Mouse (Mus musculus) embryonic facial prominence, embryonic 14.5 days (tissue): ENCODE measurements at regions not wholly inside any gene's neighbourhood (a gene's known extent, or its start where the extent isn't known, plus 50 kb on each side); places are given as distances from the start of the nearest gene placed in this dataset.

Experiments used
- ATAC-seq: fragments of 200-750 bp; cut with Nextera tagmentation; 2 replicates; pipeline ENCODE4 v1.8.0; 2017; ENCODE audit warnings: low read depth, moderate number of reproducible peaks, moderate TSS enrichment
- DNase-seq: peaks from one replicate; pipeline ENCODE4 v3.0.0-alpha.2; 2015; ENCODE audit warnings: low spot score
- H3K27ac ChIP-seq: fragments of 300-500 bp; sonication (generic); replicated peaks from 2 replicates; pipeline ENCODE4 v1.5.1; 2014; ENCODE audit warnings: low read depth, mild to moderate bottlenecking, low read length, moderate library complexity
- H3K27me3 ChIP-seq: fragments of 300-500 bp; sonication (generic); replicated peaks from 2 replicates; pipeline ENCODE4 v1.6.1; 2014; ENCODE audit warnings: low read length; ENCODE audit not compliant: control insufficient read depth, insufficient read depth
- H3K36me3 ChIP-seq: fragments of 300-500 bp; sonication (generic); 2 replicates; pipeline ENCODE4 v1.6.1; 2014; ENCODE audit warnings: low read length, mixed read lengths; ENCODE audit not compliant: control insufficient read depth, insufficient read depth
- H3K4me1 ChIP-seq: fragments of 300-500 bp; sonication (generic); 2 replicates; pipeline ENCODE4 v1.6.1; 2014; ENCODE audit warnings: antibody characterized with exemption, low read length; ENCODE audit not compliant: control insufficient read depth, insufficient read depth
- H3K4me2 ChIP-seq: fragments of 300-500 bp; sonication (generic); 2 replicates; pipeline ENCODE4 v1.6.1; 2014; ENCODE audit warnings: low read depth, mild to moderate bottlenecking, low read length, moderate library complexity, mixed read lengths
- H3K4me3 ChIP-seq: fragments of 300-500 bp; sonication (generic); 2 replicates; pipeline ENCODE4 v1.5.1; 2014; ENCODE audit warnings: low read depth, mild to moderate bottlenecking, low read length
- H3K9ac ChIP-seq: fragments of 300-500 bp; sonication (generic); 2 replicates; pipeline ENCODE4 v1.6.1; 2014; ENCODE audit warnings: low read depth, mild to moderate bottlenecking, low read length, moderate library complexity, mixed read lengths
- H3K9me3 ChIP-seq: fragments of 300-500 bp; sonication (generic); 2 replicates; pipeline ENCODE4 v1.6.1; 2016; ENCODE audit warnings: low read length; ENCODE audit not compliant: control insufficient read depth
- WGBS: fragments of 180-500 bp; shearing (Covaris S2); extraction: QIAGEN DNeasy Blood & Tissue Kit; methylation state at CpG from one replicate; pipeline ENCODE4 v1.1.7; 2014; 5-methylcytosine and 5-hydroxymethylcytosine counted together

GRCm38 (mm10) chr13:51022401-51023250, 78.1 kb upstream of the Spin1 start:
- H3K9me3 ChIP-seq = no peaks in the 10 kb centered on the region
- 0 out of 2 replicates have a peak overlapping the region, but pooled peaks have one; percentile 18 for H3K4me2 ChIP-seq
- no peaks in the 10 kb centered on the region for H3K36me3 ChIP-seq
- no peaks in the 10 kb centered on the region for H3K27me3 ChIP-seq
- 22% methylated on average over 13 of the region's 13 CpGs for WGBS
- H3K27ac ChIP-seq = peak overlapping the region; percentile 89
- ATAC-seq (peak; percentile 75), DNase-seq (peak; percentile 89)
- peak overlapping the region; percentile 38; the same call in 1 of the 2 replicates for H3K9ac ChIP-seq
- peaks cover 41% of the 10 kb centered on the region for H3K4me1 ChIP-seq
- H3K4me3 ChIP-seq = no peak overlapping the region

DNA sequence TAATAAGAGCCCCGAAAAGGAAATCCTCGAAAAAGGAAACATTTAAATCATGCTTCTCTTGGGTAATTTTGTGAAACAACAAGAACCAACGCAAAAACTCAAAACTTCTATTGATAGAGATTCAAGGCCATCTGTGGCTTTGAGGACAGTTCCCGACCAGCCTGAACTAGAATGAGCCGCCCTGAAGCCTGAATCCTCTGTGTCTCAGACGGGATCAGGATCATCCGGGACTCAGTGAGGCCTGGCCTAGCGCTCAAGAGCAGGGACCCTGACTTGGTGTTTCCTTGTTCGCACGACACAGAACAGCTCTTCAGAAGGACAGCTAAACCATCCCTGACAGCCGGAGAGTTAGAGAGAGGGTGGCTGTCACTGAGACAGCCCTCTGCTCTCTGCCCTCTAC, 77.4 kb upstream of the Spin1 start:
- H3K9ac ChIP-seq = peak overlapping the region; percentile 6; the same call in 1 of the 2 replicates
- H3K27me3 ChIP-seq = no peaks in the 10 kb centered on the region
- peaks cover 36% of the 10 kb centered on the region for H3K4me1 ChIP-seq
- 58% methylated on average over 11 of the region's 11 CpGs for WGBS
- H3K9me3 ChIP-seq = no peaks in the 10 kb centered on the region
- H3K27ac ChIP-seq = peak overlapping the region; percentile 89
- no peaks in the 10 kb centered on the region for H3K36me3 ChIP-seq
- no peak for DNase-seq
- no peak overlapping the region for H3K4me2 ChIP-seq
- H3K4me3 ChIP-seq = no peak overlapping the region
- ATAC-seq = peak; percentile 12; the same call in 1 of the 2 replicates

- H3K4me3 ChIP-seq = no peak overlapping the region
- ATAC-seq (no peak), DNase-seq (no peak)
- peaks cover 30% of the 10 kb centered on the region for H3K4me1 ChIP-seq
- no peak overlapping the region for H3K9ac ChIP-seq
- peak overlapping the region; percentile 13 for H3K27ac ChIP-seq
- WGBS = 62% methylated on average over 6 of the region's 6 CpGs
- no peaks in the 10 kb centered on the region for H3K9me3 ChIP-seq
- no peaks in the 10 kb centered on the region for H3K36me3 ChIP-seq
- H3K4me2 ChIP-seq = no peak overlapping the region
- H3K27me3 ChIP-seq = no peaks in the 10 kb centered on the region
These were observed 74.3 kb upstream of the Spin1 start for GRCm38 (mm10) chr13:51026311-51026918.

GRCm38 (mm10) chr13:51037850-51038450, 62.7 kb upstream of the Spin1 start:
- Histone ChIP-seq H3K4me2 (0 out of 2 replicates have a peak overlapping the region, but pooled peaks have one; percentile 9), H3K9me3 (peaks cover 13% of the 10 kb centered on the region; the same call in 1 of the 2 replicates), H3K4me1 (peaks cover 8% of the 10 kb centered on the region; the same call in 1 of the 2 replicates), H3K36me3 (no peaks in the 10 kb centered on the region), H3K27ac (peak overlapping the region; percentile 39; the same call in 1 of the 2 replicates), H3K27me3 (no peaks in the 10 kb centered on the region), H3K4me3 (no peak overlapping the region), H3K9ac (no peak overlapping the region)
- ATAC-seq = no peak
- WGBS = 67% methylated on average over 13 of the region's 13 CpGs
- peak; percentile 75 for DNase-seq

DNA sequence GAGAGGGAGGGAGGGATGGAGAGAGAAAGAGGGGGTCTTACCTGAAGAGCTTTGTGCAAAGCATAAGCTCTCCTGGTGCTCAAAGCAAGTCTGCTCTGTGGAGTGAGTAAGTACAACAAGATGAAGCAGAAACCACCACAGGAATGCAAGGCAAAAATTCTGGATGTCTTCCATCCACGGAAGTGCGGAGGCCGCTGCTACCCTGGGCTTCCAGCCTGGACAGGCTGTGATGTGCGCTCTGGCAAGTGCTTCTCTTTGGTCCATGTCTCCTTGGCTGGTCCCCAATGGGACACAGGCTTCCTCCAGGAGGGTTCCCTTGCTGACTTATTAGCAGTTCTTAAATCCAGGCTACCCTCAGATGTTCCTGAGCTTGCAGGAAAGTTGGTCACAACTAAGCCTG, 61.7 kb upstream of the Spin1 start:
- 0 out of 2 replicates have a peak overlapping the region, but pooled peaks have one; percentile 9 for H3K4me2 ChIP-seq
- H3K27ac ChIP-seq = peak overlapping the region; percentile 39; the same call in 1 of the 2 replicates
- no peak overlapping the region for H3K9ac ChIP-seq
- H3K4me3 ChIP-seq = no peak overlapping the region
- DNase-seq (peak; percentile 65), ATAC-seq (no peak; the same call in 1 of the 2 replicates)
- no peaks in the 10 kb centered on the region for H3K27me3 ChIP-seq
- H3K4me1 ChIP-seq = peaks cover 8% of the 10 kb centered on the region; the same call in 1 of the 2 replicates
- 58% methylated on average over 4 of the region's 4 CpGs for WGBS
- no peaks in the 10 kb centered on the region for H3K36me3 ChIP-seq
- peaks cover 23% of the 10 kb centered on the region; the same call in 1 of the 2 replicates for H3K9me3 ChIP-seq

GRCm38 (mm10) chr13:51041121-51041520, 59.6 kb upstream of the Spin1 start:
- peaks cover 8% of the 10 kb centered on the region; the same call in 1 of the 2 replicates for H3K4me1 ChIP-seq
- no peak overlapping the region for H3K9ac ChIP-seq
- no peaks in the 10 kb centered on the region for H3K27me3 ChIP-seq
- no peak overlapping the region for H3K4me3 ChIP-seq
- 65% methylated on average over 2 of the region's 2 CpGs for WGBS
- DNase-seq (no peak), ATAC-seq (no peak)
- H3K27ac ChIP-seq = no peak overlapping the region
- no peaks in the 10 kb centered on the region for H3K36me3 ChIP-seq
- peaks cover 27% of the 10 kb centered on the region; the same call in 1 of the 2 replicates for H3K9me3 ChIP-seq
- no peak overlapping the region for H3K4me2 ChIP-seq

DNA sequence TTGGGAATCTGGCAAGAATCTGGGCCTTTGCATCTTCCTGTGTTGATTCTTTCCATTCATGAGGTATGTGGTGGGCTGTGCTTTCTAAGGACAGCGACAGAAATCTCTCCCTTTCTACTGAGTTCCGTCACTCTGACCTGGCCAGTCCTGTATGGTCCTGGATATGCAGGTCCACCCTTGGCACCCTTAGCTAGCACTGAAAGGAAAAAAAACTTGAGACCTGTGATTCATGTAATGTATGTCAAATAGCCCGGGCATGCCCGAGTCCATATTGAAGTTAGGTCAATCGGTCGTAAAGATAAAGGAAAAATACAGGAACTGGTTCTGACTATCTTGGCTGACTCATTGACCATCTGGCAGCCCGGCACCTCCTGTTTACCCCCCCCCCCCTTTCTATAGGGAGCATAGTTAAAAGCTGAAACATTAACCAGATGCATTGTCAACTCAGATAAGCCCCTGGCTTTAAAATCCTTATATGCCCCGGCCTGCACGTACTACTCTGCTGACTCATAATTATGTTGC, 57.7 kb upstream of the Spin1 start:
- no peaks in the 10 kb centered on the region for H3K27me3 ChIP-seq
- no peak overlapping the region for H3K9ac ChIP-seq
- H3K9me3 ChIP-seq = peaks cover 23% of the 10 kb centered on the region; the same call in 1 of the 2 replicates
- 94% methylated on average over 9 of the region's 9 CpGs for WGBS
- ATAC-seq (no peak), DNase-seq (no peak)
- peaks cover 7% of the 10 kb centered on the region; the same call in 1 of the 2 replicates for H3K4me1 ChIP-seq
- no peak overlapping the region for H3K4me3 ChIP-seq
- H3K36me3 ChIP-seq = no peaks in the 10 kb centered on the region
- no peak overlapping the region for H3K4me2 ChIP-seq
- no peak overlapping the region for H3K27ac ChIP-seq
